Mouse (Mus musculus): ENCODE measurements at regions not wholly inside any gene's neighbourhood (a gene's known extent, or its start where the extent isn't known, plus 50 kb on each side); places are given as distances from the start of the nearest gene placed in this dataset.

GRCm38 (mm10) chr9:71358961-71359360 is 126.8 kb downstream of the Polr2m start:
- DNase-seq (ENCODE audit: low spot score): no peak

GRCm38 (mm10) chr9:71355721-71356120 is 130.0 kb downstream of the Polr2m start:
- no peak for DNase-seq (ENCODE audit: low spot score)
